14 mouse cellular contexts compared by ENCODE assay signal in genomic region chr9:27180492-27180891, GRCm38 (mm10). TPM values are rescaled to one million over a fixed set of nuclear protein-coding genes. Genes with fewer than 3 reads are reported as not detected.
DNase-seq lines count a peak whose midpoint lies in the region; ATAC-seq and TF ChIP-seq lines count a peak whose summit lies in the region.
"Had no signal": no experiment of that assay in that cellular context is flagged by ENCODE, and none has a peak within 500 bp of the region (broad histone marks: within the 10 kb centered on the region; RNA-seq: fewer than 3 reads in every experiment).

No protein-coding gene starts in this region.

- TF ChIP-seq CTCF in heart, postnatal 0 days (IDR thresholded peaks at IDR 0.05; ENCODE audit: low read depth): peak; percentile 33
- TF ChIP-seq CTCF in lung, embryonic 14.5 days (IDR thresholded peaks at IDR 0.05; ENCODE audit: low read depth): peak; percentile 37
- peak; percentile 71; the same call in 1 of the 2 replicates for TF ChIP-seq CTCF in cerebellum, adult 2 months (IDR thresholded peaks at IDR 0.05; ENCODE audit: borderline replicate concordance, insufficient read depth, low read depth, low read length)

- WGBS in heart, postnatal 0 days: 52% methylated on average over 3 of the region's 3 CpGs
- WGBS in lung, embryonic 14.5 days: 56% methylated on average over 3 of the region's 3 CpGs
- WGBS in cerebellum, adult 2 months: 35% methylated on average over 3 of the region's 3 CpGs

- H3K27me3 ChIP-seq in heart, postnatal 0 days (ENCODE audit: control insufficient read depth, insufficient read depth, low read length): no peaks in the 10 kb centered on the region
- H3K27me3 ChIP-seq in lung, embryonic 14.5 days (ENCODE audit: insufficient read depth, low read length): no peaks in the 10 kb centered on the region
- H3K27me3 ChIP-seq in cerebellum, adult 2 months (ENCODE audit: control insufficient read depth, insufficient read depth, low read length): no peaks in the 10 kb centered on the region
- H3K27me3 ChIP-seq: liver, embryonic 15.5 days had no signal

- TF ChIP-seq EP300 in heart, postnatal 0 days (IDR thresholded peaks at IDR 0.05; ENCODE audit: low read depth): no peak

- H3K27ac ChIP-seq in heart, postnatal 0 days (ENCODE audit: low read depth): no peak overlapping the region
- no peak overlapping the region for H3K27ac ChIP-seq in lung, embryonic 14.5 days (ENCODE audit: low read depth)
- H3K27ac ChIP-seq in cerebellum, adult 2 months (ENCODE audit: insufficient read depth, low read length): no peak overlapping the region
- H3K27ac ChIP-seq: limb, embryonic 10.5 days; liver, embryonic 15.5 days had no signal

- no peak overlapping the region for H3K9ac ChIP-seq in heart, postnatal 0 days (replicated peaks; ENCODE audit: low read depth, low read length)
- no peak overlapping the region for H3K9ac ChIP-seq in lung, embryonic 14.5 days
- H3K9ac ChIP-seq: liver, embryonic 15.5 days had no signal

- no peak overlapping the region for H3K4me3 ChIP-seq in heart, postnatal 0 days (ENCODE audit: low read depth, low read length)
- H3K4me3 ChIP-seq in lung, embryonic 14.5 days (ENCODE audit: low read depth, low read length): no peak overlapping the region
- H3K4me3 ChIP-seq in cerebellum, adult 2 months (replicated peaks; ENCODE audit: insufficient read depth, low read depth, low read length): no peak overlapping the region
- H3K4me3 ChIP-seq: erythroblast, embryonic 14.5 days; limb, embryonic 10.5 days; liver, embryonic 15.5 days had no signal

- no peaks in the 10 kb centered on the region for H3K9me3 ChIP-seq in heart, postnatal 0 days (replicated peaks; ENCODE audit: control insufficient read depth, low read length)
- H3K9me3 ChIP-seq in lung, embryonic 14.5 days (ENCODE audit: low read depth, low read length): no peaks in the 10 kb centered on the region
- H3K9me3 ChIP-seq: limb, embryonic 10.5 days; liver, embryonic 15.5 days had no signal

- no peak for TF ChIP-seq POLR2A in cerebellum, adult 2 months (IDR thresholded peaks at IDR 0.05; ENCODE audit: borderline replicate concordance, insufficient read depth, low read length)

- H3K4me1 ChIP-seq in heart, postnatal 0 days (ENCODE audit: control insufficient read depth, insufficient read depth): no peaks in the 10 kb centered on the region
- H3K4me1 ChIP-seq in lung, embryonic 14.5 days (ENCODE audit: insufficient read depth): no peaks in the 10 kb centered on the region
- peaks cover 11% of the 10 kb centered on the region for H3K4me1 ChIP-seq in cerebellum, adult 2 months (ENCODE audit: control insufficient read depth, insufficient read depth, low read length)
- H3K4me1 ChIP-seq: limb, embryonic 10.5 days; liver, embryonic 15.5 days had no signal

- H3K36me3 ChIP-seq in heart, postnatal 0 days (replicated peaks; ENCODE audit: control insufficient read depth, insufficient read depth, low read length): no peaks in the 10 kb centered on the region
- H3K36me3 ChIP-seq in lung, embryonic 14.5 days (ENCODE audit: insufficient read depth): no peaks in the 10 kb centered on the region
- H3K36me3 ChIP-seq: limb, embryonic 10.5 days; liver, embryonic 15.5 days had no signal

- no peak for DNase-seq in heart, postnatal 0 days (ENCODE audit: low spot score)
- no peak for DNase-seq in heart, postnatal 4 days
- DNase-seq in lung, embryonic 14.5 days: no peak
- DNase-seq in lung, postnatal 36 days: no peak
- DNase-seq in cerebellum, adult 2 months: peak in 1 of 2 experiments; percentile 51
- peak; percentile 41 to 46 for DNase-seq in cerebellum, postnatal 36 days
- DNase-seq in gastrocnemius, postnatal 25 days: no peak
- DNase-seq: embryo, embryonic 11 days; heart, postnatal 10 days; kidney, postnatal 10 days had no signal

- H3K4me2 ChIP-seq in heart, postnatal 0 days (ENCODE audit: low read depth, low read length): no peak overlapping the region
- no peak overlapping the region for H3K4me2 ChIP-seq in lung, embryonic 14.5 days
- H3K4me2 ChIP-seq: liver, embryonic 15.5 days had no signal

- ATAC-seq in heart, postnatal 0 days (ENCODE audit: insufficient read depth, low read depth): no peak
- no peak for ATAC-seq in lung, embryonic 14.5 days (ENCODE audit: insufficient read depth)
- ATAC-seq: CD4-positive, CD25-positive, alpha-beta regulatory T cell, adult 4 months had no signal

RNA-seq across cellular contexts. Expression of gene Jam3, which starts 25.3 kb away (rescaled TPM):
- 16.1 and 28.2 TPM in 2 replicates for total RNA-seq in heart, postnatal 0 days (2014; rRNA removed; ENCODE audit: low replicate concordance)
- 25.5 and 25.7 TPM in 2 replicates for polyA plus RNA-seq in heart, postnatal 0 days (2015; fragmentation: Nextera tagmentation; extraction: Ambion mirVana)
- total RNA-seq in heart, postnatal 4 days (2021): 10 to 100 TPM; 17.3 to 22.5 TPM
- 68.9 and 70.4 TPM in 2 replicates for polyA plus RNA-seq in lung, embryonic 14.5 days (2014; fragmentation: Nextera tagmentation; extraction: Ambion mirVana)
- 44.3 and 50.8 TPM in 2 replicates for polyA plus RNA-seq in cerebellum, adult 2 months (2012; rRNA removed)
- total RNA-seq in gastrocnemius, postnatal 25 days (2021): 1 to 10 TPM; 8.5 to 8.6 TPM

Comparison
In these comparisons a context has a peak if more than half of its experiments do, and no peak if none do; other contexts are left out.
1. DNase-seq: peak in cerebellum, postnatal 36 days (2 of 2); none in heart, postnatal 0 days (single experiment), heart, postnatal 4 days (single experiment), lung, embryonic 14.5 days (single experiment), lung, postnatal 36 days (single experiment) and gastrocnemius, postnatal 25 days (single experiment).
2. Peak in every context shown above with its lines, with median percentiles within 50 percentile points of each other: CTCF ChIP-seq.